Mouse (Mus musculus) lung, postnatal 0 days (tissue): ENCODE data around the gene Anxa8.

Source experiments
- CTCF ChIP-seq: IDR thresholded peaks from 2 replicates; pipeline ENCODE4 v1.5.1; 2016; ENCODE audit warnings: antibody characterized with exemption, mild to moderate bottlenecking
- EP300 ChIP-seq: IDR thresholded peaks from 2 replicates; pipeline ENCODE4 v1.6.1; 2016; ENCODE audit warnings: antibody characterized with exemption, mild to moderate bottlenecking, control low read depth

GRCm38 (mm10) chr14:34089796-34090195 lies 4.0 kb downstream of the Anxa8 start:
- TF ChIP-seq EP300 (no peak), CTCF (no peak)
